Mouse (Mus musculus) erythroblast, embryonic 14.5 days (primary cell): ENCODE data around the gene Lce3c. TPM values are rescaled to one million over a fixed set of nuclear protein-coding genes. Genes with fewer than 3 reads are reported as not detected.

ENCODE experiments used
- H3K27me3 ChIP-seq: 2 replicates; pipeline ENCODE4 v1.6.1; 2012; ENCODE audit warnings: inconsistent platforms; ENCODE audit not compliant: control insufficient read depth
- H3K36me3 ChIP-seq: 2 replicates; pipeline ENCODE4 v1.6.1; 2012; ENCODE audit warnings: mild to moderate bottlenecking, inconsistent platforms; ENCODE audit not compliant: control insufficient read depth
- H3K4me1 ChIP-seq: 2 replicates; pipeline ENCODE4 v1.6.1; 2012; ENCODE audit warnings: inconsistent platforms; ENCODE audit not compliant: control insufficient read depth
- H3K4me3 ChIP-seq: replicated peaks from 2 replicates; pipeline ENCODE3; 2012; ENCODE audit warnings: moderate library complexity, mild to moderate bottlenecking, inconsistent platforms
- H3K9me3 ChIP-seq: 2 replicates; pipeline ENCODE4 v1.6.1; 2012; ENCODE audit warnings: low read length, inconsistent platforms, mixed read lengths; ENCODE audit not compliant: control insufficient read depth
- GATA1 ChIP-seq: IDR thresholded peaks from 2 replicates; pipeline ENCODE4 v1.6.1; 2012; ENCODE audit warnings: low read length, inconsistent platforms, mixed read lengths
- TAL1 ChIP-seq: IDR thresholded peaks from 3 replicates; pipeline ENCODE4 v1.6.1; 2012; ENCODE audit warnings: low read length, inconsistent platforms, mixed read lengths
- polyA plus RNA-seq: library from polyadenylated mRNA; stranded (reverse); fragments of >175 nt; gene quantifications from 2 replicates; pipeline ENCODE4 v1.2.3, GENCODE M21; 2012

Lce3c gene
- not detected in 2 replicates for polyA plus RNA-seq

- Histone ChIP-seq H3K4me3 (no peak within 1 kb of the TSS), H3K27me3 (no peaks in the 10 kb centered on the region), H3K9me3 (no peaks in the 10 kb centered on the region), H3K36me3 (no peaks in the 10 kb centered on the region), H3K4me1 (no peaks in the 10 kb centered on the region)
- no peak for TF ChIP-seq GATA1
- TF ChIP-seq TAL1 = no peak
Observed at GRCm38 (mm10) chr3:92944186-92944585, at the start of gene Lce3c. Gene Lce3c (plus strand): TSS chr3:92944486.

DNA sequence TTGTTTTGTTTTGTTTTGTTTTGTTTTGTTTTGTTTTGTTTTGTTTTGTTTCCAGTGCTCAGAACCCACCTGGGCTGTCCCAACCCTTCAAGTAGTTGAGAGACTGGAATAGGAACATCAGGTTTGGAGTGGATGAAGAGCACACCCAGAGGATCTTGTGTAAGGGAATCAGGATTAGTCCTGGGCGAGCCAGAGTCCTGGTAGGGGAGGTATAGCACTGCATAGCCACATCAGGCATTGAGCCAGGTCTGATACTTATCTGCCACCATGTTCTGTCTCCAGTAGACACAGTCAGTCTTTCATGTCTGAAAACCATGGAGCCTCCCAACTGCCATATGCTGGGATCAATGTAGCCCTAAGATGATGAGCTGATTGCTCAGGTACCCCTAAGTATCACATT lies 49.8 kb upstream of the Lce3c start:
- Histone ChIP-seq H3K9me3 (no peaks in the 10 kb centered on the region), H3K27me3 (no peaks in the 10 kb centered on the region), H3K36me3 (no peaks in the 10 kb centered on the region), H3K4me3 (no peak overlapping the region), H3K4me1 (no peaks in the 10 kb centered on the region)
- no peak for TF ChIP-seq GATA1
- no peak for TF ChIP-seq TAL1

DNA sequence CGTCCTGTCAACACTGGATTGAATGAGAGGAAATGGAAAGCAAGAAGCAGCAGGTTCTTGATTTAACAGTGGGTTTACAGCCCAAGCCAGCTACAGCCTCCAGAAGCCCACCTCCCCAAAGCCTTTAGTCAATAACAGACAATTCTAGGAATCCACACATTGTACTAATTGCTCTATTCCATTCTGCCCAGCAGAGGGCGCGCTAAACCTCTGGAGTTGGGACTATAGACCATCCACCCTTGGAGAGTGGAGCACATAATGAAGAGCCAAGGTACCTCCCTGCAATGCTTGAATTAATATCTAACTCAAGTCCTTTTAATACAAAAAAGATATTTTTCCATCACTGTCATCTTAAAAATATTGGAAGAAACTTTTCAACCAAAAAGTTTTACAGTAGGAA lies 41.3 kb upstream of the Lce3c start:
- TF ChIP-seq TAL1 = no peak
- TF ChIP-seq GATA1 = no peak

GRCm38 (mm10) chr3:92903640-92904039 lies 40.6 kb upstream of the Lce3c start:
- Histone ChIP-seq H3K4me1 (no peaks in the 10 kb centered on the region), H3K4me3 (no peak overlapping the region), H3K27me3 (no peaks in the 10 kb centered on the region), H3K36me3 (no peaks in the 10 kb centered on the region), H3K9me3 (no peaks in the 10 kb centered on the region)
- no peak for TF ChIP-seq TAL1
- TF ChIP-seq GATA1 = no peak

More for the DNA sequence above, 41.3 kb upstream of the Lce3c start:
- no peaks in the 10 kb centered on the region for H3K36me3 ChIP-seq
- H3K4me3 ChIP-seq = no peak overlapping the region
- no peaks in the 10 kb centered on the region for H3K9me3 ChIP-seq
- no peaks in the 10 kb centered on the region for H3K27me3 ChIP-seq
- no peaks in the 10 kb centered on the region for H3K4me1 ChIP-seq

DNA sequence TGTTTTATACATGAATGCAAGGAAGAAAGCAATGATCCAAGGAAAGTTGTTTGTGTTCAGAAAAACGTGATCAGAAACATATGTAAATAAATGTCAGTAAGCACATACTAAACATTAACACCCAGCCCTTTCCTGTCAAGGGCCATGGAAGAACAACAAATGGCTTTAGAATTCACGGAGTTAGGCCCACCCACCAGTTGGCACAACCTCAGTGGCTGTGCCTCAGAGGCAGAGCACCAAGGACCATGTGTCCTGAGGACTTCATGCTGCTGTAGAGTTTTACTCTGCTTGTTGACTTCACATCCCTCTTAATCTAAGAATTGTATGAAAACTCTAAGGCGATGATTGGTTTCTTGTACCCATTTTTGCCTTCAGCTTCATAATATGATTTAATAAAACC lies 39.1 kb upstream of the Lce3c start:
- no peak for TF ChIP-seq TAL1
- TF ChIP-seq GATA1 = no peak
- H3K4me1 ChIP-seq = no peaks in the 10 kb centered on the region

GRCm38 (mm10) chr3:92907571-92907970 lies 36.7 kb upstream of the Lce3c start:
- H3K36me3 ChIP-seq = no peaks in the 10 kb centered on the region
- H3K9me3 ChIP-seq = no peaks in the 10 kb centered on the region
- H3K4me3 ChIP-seq = no peak overlapping the region
- H3K27me3 ChIP-seq = no peaks in the 10 kb centered on the region
- H3K4me1 ChIP-seq = no peaks in the 10 kb centered on the region
- no peak for TF ChIP-seq TAL1
- TF ChIP-seq GATA1 = no peak

More for the DNA sequence above, 39.1 kb upstream of the Lce3c start:
- H3K9me3 ChIP-seq = no peaks in the 10 kb centered on the region
- no peaks in the 10 kb centered on the region for H3K27me3 ChIP-seq
- no peak overlapping the region for H3K4me3 ChIP-seq
- no peaks in the 10 kb centered on the region for H3K36me3 ChIP-seq

- H3K4me3 ChIP-seq = no peak overlapping the region
- H3K27me3 ChIP-seq = no peaks in the 10 kb centered on the region
- TF ChIP-seq GATA1 = no peak
- no peak for TF ChIP-seq TAL1
- no peaks in the 10 kb centered on the region for H3K36me3 ChIP-seq
- no peaks in the 10 kb centered on the region for H3K4me1 ChIP-seq
- H3K9me3 ChIP-seq = no peaks in the 10 kb centered on the region
Observed at GRCm38 (mm10) chr3:92920364-92920763, 23.9 kb upstream of the Lce3c start.

GRCm38 (mm10) chr3:92926130-92926529 lies 18.2 kb upstream of the Lce3c start, which contains the start of gene Lce3a:
Gene Lce3a (minus strand): TSS chr3:92926230.
- TF ChIP-seq TAL1 (no peak), GATA1 (no peak)
- Histone ChIP-seq H3K9me3 (no peaks in the 10 kb centered on the region), H3K27me3 (no peaks in the 10 kb centered on the region), H3K4me3 (no peak within 1 kb of the TSS), H3K36me3 (no peaks in the 10 kb centered on the region), H3K4me1 (no peaks in the 10 kb centered on the region)

- no peaks in the 10 kb centered on the region for H3K9me3 ChIP-seq
- TF ChIP-seq TAL1 (no peak), GATA1 (no peak)
- H3K36me3 ChIP-seq = no peaks in the 10 kb centered on the region
- H3K4me1 ChIP-seq = no peaks in the 10 kb centered on the region
- no peak within 1 kb of the TSS for H3K4me3 ChIP-seq
- H3K27me3 ChIP-seq = no peaks in the 10 kb centered on the region
Observed at GRCm38 (mm10) chr3:92932679-92933078, 11.6 kb upstream of the Lce3c start, which contains the start of gene Lce3b. Gene Lce3b (plus strand): TSS chr3:92932979.

DNA sequence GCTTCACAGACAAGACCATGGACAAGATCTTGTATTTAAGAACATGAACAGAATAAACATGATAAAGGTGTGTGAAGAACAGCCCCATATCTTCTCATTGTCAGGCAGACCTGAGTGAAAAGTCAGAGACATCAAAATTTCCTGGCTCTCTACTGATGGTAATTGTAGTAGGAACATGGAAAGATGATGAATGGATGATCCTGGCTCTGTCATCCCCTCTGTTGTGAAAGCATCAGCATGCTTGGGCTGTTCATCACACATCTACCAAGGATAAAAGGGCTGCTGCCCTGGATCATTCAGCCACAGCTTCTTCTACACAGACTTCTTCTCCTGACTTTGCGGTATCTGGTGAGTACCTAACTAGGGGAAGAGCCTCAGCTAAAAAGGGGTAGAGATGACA lies 12.8 kb downstream of the Lce3c start, which contains the start of gene Lce3d:
Gene Lce3d (plus strand): TSS at position 301 of the 400 bp plus-strand sequence.
- no peaks in the 10 kb centered on the region for H3K4me1 ChIP-seq
- TF ChIP-seq GATA1 = no peak
- no peak for TF ChIP-seq TAL1
- H3K9me3 ChIP-seq = no peaks in the 10 kb centered on the region
- H3K27me3 ChIP-seq = no peaks in the 10 kb centered on the region
- no peaks in the 10 kb centered on the region for H3K36me3 ChIP-seq
- H3K4me3 ChIP-seq = no peak within 1 kb of the TSS
